ENCODE assay signal across 21 mouse cellular contexts in genomic region chr13:81736606-81737005, GRCm38 (mm10).
"Had no signal": no experiment of that assay in that cellular context is flagged by ENCODE, and none has a peak within 500 bp of the region (broad histone marks: within the 10 kb centered on the region; RNA-seq: fewer than 3 reads in every experiment).

No protein-coding gene starts in this region.

- H3K9ac ChIP-seq: lung, embryonic 15.5 days; midbrain, embryonic 13.5 days; neural tube, embryonic 13.5 days; stomach, embryonic 15.5 days had no signal

- H3K36me3 ChIP-seq: lung, embryonic 15.5 days; midbrain, embryonic 10.5 days; midbrain, embryonic 13.5 days; neural tube, embryonic 13.5 days; stomach, embryonic 15.5 days had no signal

- H3K4me3 ChIP-seq: layer of hippocampus, adult 2 months; lung, embryonic 15.5 days; midbrain, embryonic 10.5 days; midbrain, embryonic 13.5 days; myocyte; neural tube, embryonic 13.5 days; stomach, embryonic 15.5 days had no signal

- H3K4me1 ChIP-seq: lung, embryonic 15.5 days; midbrain, embryonic 10.5 days; midbrain, embryonic 13.5 days; neural tube, embryonic 13.5 days; stomach, embryonic 15.5 days had no signal

- DNase-seq: kidney, adult 18-20 months; kidney, adult 9 months; kidney, postnatal 25 days; layer of hippocampus, adult 9-11 months; lung, adult 18-20 months; lung, postnatal 14 days; lung, postnatal 4 days; retina, postnatal 1 day; right cerebral cortex, postnatal 25 days; spleen, adult 18-20 months; thymus, postnatal 25 days had no signal

- ATAC-seq: intestine, embryonic 16.5 days; midbrain, embryonic 13.5 days; midbrain, embryonic 16.5 days had no signal

- H3K4me2 ChIP-seq: lung, embryonic 15.5 days; midbrain, embryonic 13.5 days; neural tube, embryonic 13.5 days; stomach, embryonic 15.5 days had no signal

- H3K9me3 ChIP-seq: lung, embryonic 15.5 days; midbrain, embryonic 10.5 days; midbrain, embryonic 13.5 days; neural tube, embryonic 13.5 days; stomach, embryonic 15.5 days had no signal

- H3K27me3 ChIP-seq: lung, embryonic 15.5 days; midbrain, embryonic 13.5 days; neural tube, embryonic 13.5 days; stomach, embryonic 15.5 days had no signal

- H3K27ac ChIP-seq: kidney, postnatal 0 days; layer of hippocampus, adult 2 months; lung, embryonic 15.5 days; midbrain, embryonic 10.5 days; midbrain, embryonic 13.5 days; neural tube, embryonic 13.5 days; stomach, embryonic 15.5 days had no signal
